Mouse (Mus musculus): ENCODE data around the gene Adam11.
A peak's percentile ranks its signal among the peaks of the same experiment; 100 is the strongest.

The Adam11 gene

DNA sequence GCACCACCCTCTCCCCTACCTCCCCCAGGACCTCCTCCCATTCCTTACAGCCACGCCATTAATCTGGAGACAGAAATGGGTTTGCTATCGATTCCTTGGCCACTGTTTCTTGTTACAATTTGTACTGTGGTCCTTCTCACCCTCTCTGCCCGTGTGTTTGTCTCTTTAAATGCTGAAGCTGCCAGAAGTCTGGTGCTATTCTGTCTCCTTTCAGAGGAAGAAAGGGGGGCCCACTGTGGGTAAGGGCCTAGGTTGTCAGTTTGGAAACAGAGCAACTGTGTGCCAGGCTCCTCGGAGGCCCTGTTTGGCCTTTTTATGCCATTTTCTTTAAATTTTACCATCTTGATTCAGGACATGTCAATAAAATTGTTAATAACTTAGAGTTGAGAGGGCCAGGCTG, 6.8 kb upstream of the Adam11 start:
- DNase-seq: peak; percentile 29 to 44

DNA sequence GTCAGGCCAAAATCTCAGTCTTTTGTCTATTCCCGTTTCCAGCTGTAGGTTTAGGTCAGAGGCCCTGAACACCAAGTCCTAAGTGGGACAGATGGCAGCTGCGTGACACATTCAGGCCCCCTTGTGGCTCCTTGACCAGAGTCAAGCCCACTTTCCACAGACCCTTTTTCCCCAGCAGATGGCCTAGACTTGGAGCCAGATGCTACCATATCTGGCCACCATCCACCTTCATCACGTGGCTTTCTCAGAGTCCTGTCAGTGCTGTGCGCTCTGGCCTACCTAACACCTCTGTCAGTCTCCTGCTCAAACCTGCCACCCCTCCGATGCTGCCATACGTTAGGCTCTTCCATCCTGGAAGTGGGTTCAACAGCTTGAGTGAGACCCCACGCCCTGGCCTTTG, 5.8 kb upstream of the Adam11 start:
- DNase-seq: peak; percentile 77 to 81

DNA sequence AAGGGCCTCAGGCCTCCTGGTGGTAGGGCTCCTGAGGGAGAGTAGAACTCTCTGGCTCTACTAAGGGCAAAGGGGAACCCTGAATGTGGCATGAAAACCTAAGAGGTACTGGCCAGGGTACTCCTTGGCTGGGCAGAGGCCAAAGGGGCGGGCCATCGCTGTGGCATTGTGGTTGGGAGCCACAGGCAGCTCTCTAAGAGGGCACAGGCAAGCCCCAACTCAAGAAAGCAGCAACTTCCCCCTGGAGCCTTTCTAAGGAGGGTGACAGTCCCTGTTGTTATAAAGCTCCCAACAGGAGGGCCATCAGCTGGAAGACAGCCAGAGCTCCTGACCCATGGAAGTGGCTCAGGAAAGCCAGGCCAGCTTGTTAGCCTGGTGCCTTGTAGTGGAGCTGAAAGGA, 2.3 kb upstream of the Adam11 start:
- DNase-seq: peak; percentile 39 to 48

DNA sequence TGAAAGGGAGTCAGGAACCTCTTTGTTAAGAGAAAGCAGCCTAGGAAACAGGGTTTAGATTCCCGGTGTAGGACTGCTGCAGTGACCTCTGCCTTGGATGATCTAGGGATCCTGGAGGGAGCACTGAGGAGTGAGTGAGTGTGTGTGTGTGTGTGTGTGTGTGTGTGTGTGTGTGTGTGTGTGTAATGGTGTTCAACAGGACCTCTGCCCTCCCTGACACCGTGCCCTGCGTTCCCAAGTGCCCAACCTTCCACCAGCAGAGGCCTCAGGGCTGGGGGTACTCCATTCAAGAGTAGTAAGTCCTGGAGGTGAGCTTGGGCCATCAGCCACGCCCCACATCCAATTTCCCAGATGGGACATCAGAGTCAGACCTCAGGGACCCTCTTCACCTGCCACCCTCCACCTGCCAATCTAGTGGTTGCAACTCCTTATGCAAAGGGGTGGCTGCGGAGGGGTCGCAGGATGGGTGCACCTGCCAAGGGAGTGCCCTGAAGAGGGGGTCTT, 382 bp upstream of the Adam11 start:
- no peak for DNase-seq

DNA sequence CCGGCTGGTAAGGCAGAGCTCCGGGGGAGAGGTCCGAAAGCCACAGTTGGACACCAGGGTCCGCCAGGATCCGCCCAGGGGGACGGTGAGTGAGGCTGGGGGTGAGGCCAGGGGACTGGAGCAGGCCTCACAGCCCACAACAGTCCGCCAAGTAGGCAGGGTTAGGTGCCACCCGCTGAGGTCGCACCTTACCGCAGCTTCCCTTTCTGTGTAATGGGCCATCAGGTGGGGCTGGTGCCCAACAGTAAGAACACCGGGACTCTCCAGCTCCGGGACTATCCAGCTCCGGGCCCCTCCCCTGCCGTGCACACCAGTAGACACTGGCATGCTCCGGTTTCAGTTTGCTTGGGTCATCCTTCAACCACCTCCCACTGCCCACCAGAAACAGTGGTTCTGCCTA, 1.0 kb downstream of the Adam11 start:
- peak; percentile 57 to 63 for DNase-seq

DNA sequence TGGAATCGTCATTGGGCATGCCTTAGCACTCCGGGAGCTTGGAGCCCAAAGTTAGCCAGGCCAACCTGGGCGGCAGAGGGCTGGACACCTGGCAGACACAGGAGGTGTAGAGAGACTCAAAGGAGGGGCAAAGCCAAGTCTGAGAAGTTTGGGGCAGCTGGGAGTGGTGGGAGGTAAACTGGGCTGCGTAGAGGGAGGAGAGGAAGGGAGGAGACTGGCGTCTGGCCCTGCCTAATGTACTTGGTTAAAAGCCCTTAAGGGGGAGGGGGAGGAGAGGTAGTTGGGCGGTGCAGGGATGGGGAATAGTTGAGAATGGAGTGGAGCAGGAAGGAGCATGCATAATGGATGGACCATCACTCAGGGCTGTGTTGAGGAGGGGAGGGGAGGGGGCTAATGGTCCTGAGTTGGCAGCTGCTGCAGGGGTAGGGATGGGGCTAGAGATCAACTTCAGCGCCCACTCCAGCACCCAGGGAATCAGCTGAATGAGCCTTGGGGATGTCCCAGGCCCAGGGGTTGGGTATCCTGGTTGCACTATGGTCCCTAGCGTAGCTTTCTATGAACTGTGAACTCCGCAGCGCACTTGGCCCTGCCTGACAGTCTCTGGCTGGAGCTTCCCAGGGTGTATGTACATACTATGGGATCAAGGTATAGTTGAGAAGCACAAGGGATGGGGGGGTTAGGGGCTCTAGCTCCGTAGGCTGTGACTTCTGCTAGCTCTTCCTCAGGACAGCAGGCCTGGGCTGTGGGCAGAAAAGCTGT, 1.9 kb downstream of the Adam11 start:
- DNase-seq: peak; percentile 62 to 74

DNA sequence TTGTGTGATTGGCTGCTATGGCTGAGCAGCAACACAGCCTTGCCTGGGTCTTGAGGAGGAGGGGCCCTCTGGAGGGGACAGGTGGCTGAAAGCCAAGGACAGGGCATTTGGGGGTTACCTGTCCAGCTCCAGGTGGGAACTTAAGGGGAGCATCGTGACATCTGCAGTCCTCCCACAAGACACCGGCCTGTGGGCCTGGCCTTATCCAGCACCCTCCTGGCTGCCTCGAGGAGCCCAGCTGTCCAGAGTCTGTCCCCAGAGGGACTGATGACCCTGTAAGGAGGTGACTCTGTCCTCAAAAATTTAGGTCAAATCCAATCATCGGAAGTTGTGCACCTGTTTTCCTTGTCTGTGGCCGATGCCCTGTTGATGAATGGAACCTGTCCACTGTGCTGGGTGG, 4.2 kb downstream of the Adam11 start:
- DNase-seq: peak; percentile 31 to 33

DNA sequence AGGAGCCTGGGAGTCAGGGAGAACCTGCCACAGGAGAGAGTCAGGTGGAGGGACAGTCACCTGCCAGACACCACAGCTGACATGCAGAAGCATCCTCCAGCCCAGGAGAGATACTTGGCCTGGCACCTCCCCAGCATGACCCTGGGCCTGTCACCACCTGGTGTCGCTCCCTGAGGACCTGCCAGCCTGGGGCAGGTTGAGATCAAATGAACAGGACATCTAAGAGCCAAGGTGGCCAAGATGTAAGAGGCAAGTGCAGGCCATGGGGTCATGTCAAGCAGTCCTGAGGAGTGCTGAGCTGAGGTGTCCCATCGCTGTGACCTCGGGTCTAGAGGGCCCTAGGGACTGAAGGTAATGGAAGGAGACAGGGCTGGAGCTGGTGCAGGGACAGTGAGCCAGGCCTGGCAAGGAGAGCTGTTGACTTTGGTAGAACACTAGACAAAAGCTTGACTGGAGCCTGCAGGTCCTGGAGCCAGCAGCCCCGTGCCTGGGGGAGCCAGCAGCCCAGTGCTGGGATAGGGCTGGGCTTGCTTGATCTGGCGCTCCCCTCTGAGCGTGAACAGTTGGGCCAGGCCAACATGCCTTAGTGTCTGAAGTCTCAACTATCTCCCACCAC, 5.9 kb downstream of the Adam11 start:
- DNase-seq: peak; percentile 36 to 45

DNA sequence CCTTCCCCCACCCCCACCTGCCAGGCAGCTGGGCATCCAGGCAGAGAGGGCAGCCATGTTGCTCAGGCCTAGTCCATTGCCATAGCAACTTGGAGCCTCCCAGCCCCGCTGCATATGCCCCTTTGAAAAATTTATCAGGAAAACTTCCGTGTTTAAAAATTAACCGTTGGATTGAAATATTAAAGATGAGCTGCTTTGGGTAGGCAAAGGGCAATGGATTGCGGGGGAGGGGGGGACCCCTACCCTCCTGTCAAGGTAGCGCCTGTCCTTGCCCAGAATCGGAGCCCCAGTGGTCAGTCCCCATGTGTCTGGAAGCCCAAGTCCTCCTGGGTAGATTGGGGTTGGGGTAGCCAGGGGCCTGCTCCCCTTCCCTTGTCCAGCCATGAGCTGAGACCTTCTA, 7.9 kb downstream of the Adam11 start:
- DNase-seq: peak in 1 of 2 experiments; percentile 50

DNA sequence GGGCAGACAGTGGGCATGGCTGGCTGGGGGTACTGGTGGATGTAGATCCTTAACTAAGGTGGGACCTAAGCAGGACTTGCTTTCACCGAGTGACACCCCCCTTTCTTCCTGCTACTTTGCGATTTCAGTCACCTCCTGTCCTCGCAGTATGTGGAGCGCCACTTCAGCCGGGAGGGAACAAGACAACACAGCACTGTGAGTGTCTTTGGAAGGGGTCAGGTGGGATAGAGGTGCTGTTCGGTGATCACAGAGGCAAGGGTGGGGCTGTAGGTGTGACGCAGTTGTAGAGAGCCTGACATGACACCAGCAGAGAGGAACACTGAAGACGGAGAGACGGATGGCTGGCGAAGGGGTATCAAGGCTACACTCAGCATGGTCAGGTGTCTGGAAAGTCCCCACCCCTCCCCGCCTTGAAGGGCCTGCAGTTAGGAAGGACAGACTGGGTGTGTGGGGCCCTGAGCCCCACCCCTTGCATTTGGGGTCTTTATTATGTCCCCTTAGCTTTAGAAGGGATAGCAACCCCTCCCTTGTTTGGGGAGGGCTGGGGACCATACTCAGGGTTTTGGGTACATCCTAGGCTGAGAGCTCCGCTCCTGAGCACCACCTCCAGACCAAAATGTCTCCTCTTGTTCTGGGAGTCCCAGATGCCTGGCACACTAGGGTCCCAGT, 8.9 kb downstream of the Adam11 start:
- DNase-seq: peak in 1 of 2 experiments; percentile 26

DNA sequence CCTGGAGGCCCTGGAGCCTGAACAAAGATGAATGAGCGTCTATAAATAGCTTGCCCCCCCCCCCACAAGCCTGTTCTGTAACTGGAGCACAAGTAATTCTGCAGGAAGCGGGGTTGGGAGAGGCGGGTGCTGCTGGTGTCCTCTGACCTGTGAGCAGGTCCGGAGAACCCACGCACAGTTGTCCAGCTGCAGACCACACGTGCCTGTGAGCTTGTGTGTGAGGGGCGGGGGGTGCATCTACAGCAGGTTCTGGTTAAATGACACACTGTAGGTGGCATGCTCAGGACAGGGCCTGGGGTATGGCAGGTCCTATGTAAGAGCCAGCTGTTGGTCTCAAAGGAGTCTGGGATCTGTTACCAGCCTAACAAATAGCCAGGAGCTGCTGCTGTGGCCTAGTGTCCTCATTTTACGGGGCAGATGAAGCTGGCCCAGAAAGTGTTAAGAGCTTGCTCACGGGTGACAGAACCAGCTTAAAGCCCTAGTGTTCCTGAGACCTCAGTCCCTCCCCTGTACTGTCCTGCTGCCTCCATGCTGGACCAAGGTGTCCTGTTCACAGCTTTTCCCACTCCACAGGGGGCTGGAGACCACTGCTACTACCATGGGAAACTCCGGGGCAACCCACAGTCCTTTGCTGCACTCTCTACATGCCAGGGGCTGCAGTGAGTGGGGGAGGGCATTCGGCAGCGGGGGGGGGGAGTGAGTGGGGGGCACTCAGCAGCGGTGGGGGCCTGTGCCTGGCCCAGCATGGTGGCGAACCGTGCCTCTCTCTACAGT, 9.6 kb downstream of the Adam11 start:
- DNase-seq: peak in 1 of 2 experiments; percentile 39

DNA sequence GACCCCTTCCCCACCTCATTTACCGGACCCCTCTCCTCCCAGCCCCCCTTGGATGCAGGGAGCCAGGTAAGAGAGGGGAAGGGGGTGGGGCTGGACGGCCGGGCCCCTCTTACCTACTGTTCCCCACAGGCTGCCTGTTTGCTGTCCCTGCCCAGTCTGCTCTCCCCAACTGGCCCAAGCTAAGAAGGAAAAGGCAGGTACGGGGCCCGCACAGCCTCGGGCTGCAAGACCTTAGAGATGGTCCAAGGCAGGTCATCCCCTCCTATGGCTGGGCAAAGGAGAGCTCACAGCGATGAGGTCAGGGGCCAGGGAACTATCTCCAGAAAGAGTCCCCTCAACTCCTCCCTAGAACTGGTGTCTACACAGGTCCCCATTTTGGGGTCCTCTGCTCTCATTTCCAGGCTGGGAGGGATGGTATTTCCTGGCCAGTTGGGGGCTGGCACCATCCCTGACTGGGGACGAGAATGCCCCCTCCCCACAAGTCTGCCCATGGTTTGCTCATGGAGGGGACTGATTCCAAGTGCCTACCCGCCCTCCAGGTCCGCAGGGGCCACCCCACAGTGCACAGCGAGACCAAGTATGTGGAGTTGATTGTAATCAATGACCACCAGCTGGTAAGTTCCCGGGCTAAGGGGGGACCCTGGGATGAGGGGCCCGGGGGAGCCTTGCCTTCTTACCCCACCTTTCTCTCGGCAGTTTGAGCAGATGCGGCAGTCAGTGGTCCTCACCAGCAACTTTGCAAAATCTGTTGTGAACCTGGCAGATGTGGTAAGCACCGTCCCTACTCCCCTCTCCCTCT, 10.9 kb downstream of the Adam11 start:
- DNase-seq: peak in 1 of 2 experiments; percentile 40

DNA sequence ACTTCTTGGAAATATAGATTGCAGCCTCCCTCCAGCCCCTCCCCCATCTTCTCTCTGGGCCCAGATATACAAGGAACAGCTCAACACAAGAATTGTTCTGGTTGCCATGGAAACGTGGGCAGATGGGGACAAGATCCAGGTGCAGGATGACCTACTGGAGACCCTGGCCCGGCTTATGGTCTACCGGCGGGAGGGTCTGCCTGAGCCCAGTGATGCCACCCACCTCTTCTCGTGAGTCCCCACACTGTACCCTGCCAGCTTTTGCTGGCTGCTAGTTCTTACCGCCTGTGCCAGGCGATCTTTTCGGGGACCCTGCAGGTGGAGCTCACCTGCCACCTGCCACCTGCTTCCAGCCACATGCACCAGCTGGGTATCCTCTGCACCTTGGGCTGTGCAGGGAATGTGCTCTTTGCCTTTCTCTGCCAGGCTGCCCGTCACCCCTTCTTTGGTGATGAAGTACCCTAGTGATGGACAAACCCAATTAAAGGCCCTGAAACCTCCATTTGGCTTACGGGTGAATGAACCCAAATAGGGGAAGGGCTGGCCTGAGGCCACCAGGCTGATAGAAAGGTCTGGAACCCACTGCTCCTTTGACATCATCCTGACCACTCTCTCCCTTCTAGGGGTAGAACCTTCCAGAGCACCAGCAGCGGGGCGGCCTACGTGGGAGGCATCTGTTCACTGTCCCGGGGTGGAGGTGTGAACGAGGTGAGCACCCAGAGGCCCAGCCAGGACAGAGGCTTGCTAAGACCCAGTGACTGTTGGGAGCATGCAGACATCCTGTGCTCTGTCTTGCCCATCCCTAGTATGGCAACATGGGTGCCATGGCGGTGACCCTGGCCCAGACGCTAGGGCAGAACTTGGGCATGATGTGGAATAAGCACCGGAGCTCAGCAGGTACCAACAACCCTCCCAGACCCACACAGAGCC, 11.8 kb downstream of the Adam11 start:
- peak; percentile 64 to 69 for DNase-seq

DNA sequence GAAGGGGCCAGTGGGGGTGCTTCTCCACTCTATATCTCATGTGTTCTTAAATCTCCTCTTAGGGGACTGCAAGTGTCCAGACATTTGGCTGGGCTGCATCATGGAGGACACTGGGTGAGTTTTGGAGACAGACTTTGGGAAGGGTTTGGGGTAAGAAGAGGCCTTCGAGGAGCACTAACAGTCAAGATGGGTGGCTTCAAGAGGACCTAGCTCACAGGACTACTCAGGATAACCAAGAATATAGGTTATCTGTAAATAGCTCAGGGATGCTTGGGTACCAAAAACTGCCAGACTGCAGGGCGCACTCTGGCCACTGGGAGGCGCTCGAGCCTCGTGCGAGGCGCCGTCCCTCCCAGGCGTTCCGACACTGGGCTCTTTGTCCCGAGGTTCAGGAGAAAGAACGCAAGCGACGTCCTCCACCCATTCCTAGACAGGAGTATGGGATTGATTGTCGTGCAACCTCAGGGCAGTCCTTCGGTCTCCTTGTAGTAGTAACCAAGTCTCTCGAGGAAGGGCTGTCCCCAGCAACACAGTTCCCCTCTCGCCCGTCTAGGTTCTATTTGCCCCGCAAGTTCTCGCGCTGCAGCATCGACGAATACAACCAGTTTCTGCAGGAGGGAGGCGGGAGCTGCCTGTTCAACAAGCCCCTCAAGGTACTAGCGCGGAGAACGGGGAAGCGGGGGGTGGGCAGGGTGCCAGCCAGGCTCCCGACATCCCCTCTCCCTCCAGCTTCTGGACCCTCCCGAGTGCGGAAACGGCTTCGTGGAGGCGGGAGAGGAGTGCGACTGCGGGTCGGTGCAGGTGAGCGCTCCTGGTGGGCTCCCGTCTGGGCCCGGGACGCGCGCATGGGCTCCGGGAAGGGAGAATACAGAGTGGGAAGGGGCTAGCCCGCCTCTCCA, 12.7 kb downstream of the Adam11 start:
- peak; percentile 96 to 98 for DNase-seq

DNA sequence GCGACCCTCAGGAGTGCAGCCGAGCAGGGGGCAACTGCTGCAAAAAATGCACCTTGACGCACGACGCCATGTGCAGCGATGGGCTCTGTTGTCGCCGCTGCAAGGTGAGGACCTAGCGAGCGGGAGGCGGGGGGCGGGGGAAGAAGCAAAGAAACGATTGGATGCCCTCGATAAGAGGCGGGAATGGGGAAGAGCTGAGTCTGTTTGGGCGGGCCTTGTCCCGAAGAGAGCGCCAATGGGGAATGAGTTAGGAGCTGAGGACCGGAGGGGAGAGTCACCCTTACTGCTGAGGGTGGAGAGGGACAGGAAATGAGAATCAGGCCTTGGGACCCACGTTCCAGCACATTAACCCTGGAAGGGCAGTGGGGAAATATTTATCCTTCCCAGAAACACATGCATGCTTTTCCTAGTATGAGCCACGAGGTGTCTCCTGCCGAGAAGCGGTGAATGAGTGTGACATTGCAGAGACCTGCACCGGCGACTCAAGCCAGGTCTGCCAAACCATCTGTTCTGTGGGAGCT, 13.4 kb downstream of the Adam11 start:
- DNase-seq: peak; percentile 94 to 96

DNA sequence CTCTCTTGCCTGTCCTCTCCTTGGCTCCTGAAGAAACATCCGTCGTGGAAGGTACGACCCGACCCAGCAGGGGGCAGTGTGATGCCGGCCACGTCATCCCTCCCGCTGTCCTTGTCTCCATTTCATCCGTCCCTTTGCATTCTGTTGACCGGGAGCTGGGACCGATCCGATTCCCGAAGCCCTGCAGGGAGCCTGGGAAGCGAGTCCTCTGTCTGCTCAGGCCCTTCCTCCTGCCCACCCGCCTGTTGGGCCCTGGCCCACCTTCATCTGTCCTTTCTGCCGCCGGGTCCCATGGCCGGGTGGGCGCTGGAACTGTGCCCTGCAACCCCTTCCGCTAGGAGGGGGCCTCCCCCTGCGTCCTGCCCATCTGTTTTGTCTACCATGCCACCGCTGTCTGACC, 16.4 kb downstream of the Adam11 start:
- DNase-seq: peak; percentile 84 to 85

DNA sequence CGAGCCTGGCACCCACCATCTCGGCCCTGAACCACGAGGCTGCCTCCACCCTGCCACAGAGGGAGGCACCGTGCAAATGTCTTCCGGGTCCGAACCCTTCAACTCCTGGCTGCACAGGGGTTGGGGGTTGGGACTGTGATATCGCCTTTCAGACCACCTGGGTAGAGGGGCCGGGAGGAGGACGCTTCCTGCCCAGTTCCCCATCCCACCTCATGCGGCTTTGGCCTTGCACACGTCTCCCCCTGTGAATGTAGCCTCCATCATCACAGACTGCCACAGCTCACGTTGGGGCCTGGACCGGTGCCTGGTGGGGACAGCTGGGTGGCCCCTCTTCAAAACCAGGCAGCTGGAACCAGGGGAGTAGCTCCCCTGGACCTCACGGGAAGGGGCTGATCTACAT, 16.9 kb downstream of the Adam11 start:
- peak; percentile 64 to 78 for DNase-seq

DNA sequence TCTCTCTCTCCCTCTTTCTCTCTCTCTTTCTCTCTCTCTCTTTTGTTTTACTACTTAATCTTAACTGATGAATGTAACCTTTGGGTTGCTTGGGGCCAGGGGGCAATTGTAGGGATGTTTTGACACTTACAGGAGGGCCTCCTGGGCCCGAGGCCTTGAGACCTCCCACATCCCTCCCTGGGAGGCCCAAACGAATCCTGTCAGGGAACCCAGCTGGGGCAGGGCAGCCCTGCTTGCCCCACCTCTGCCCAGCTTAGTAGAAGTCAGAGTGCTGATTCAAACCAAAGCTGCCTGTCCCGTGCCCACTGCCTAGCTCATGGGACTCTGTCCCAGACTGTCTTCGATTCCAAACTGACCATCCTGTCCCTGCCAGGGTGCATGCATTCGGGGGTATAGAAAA, 17.4 kb downstream of the Adam11 start:
- peak; percentile 26 to 31 for DNase-seq

DNA sequence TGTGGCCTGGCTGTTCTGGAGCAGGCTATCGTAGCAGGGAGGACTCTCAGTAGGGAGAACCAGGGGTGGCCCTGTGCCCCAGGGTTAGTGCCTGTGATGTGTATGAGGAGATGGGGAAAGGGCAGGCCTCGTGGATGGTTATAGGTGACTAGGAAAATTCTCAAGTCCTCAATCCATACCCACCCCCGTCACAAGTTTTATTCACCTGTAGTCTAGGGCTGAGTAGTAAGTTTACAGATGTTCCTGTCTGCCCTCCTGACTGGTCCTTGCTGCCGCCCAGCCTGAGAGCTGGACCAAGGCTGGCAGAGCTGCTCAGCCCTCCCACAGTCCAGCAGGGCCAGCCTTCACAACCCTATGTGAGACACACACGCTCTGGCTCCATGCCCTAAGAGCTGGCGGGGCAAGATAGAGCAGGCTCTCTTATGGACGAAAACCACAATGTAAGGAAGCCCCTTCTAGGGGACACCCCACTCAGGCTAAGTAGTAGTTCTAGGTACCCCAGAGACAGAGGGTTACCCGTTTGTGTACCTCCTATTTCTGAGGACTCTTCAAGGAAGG, 17.9 kb downstream of the Adam11 start:
- DNase-seq: peak; percentile 83 to 87

All from cerebellum, postnatal 10 days (tissue).